Mouse (Mus musculus) A20 (cell line): ENCODE measurements around the gene Far2.
A peak's percentile ranks its signal among the peaks of the same experiment; 100 is the strongest.
"Not testable (repeated sequence)": the region's sequence is repeated elsewhere in the genome, so short reads cannot be mapped to it uniquely, and the experiment has no call there.

Source experiments
- DNase-seq: peaks from one replicate; pipeline ENCODE4 v3.0.0-alpha.2; 2011; ENCODE audit warnings: low read depth, low spot score

Far2 gene

DNA sequence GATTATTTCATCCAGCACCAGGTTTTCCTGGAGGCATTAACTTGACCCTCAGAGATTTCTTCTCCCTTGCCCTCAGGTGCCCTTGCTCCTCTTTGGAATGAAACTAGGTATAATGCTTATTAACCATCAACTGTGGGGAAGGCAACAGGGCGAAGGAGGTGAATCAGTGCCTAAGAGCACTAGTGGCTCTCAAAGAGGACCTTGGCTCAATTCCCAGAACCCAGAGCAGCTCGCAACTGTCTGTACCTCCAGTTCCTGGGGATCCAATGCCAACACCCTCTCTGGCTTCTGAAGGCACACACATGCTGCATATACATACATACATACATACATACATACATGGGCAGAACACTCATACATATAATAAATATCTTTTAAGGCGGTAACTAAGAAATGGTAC, 69.8 kb downstream of the Far2 start:
- no peak for DNase-seq

DNA sequence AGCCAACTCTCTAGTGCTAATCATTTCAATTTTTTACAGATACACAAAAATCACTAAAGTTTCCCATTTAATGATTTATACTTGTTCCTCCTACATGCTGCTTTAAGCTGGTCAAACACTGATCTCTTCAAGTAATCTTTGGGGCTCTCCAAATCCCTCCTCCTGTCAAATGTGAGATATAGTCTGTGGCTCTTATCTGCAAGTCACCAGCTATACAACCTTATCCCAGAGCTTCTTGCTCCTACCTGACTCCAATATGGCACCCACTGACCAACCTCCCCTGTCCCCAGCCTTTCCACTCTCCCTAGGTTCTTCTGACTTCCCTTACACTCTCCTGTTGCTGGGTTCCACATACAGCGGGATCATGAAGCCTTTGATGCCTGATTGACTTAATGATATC, 70.6 kb downstream of the Far2 start:
- no peak for DNase-seq

DNA sequence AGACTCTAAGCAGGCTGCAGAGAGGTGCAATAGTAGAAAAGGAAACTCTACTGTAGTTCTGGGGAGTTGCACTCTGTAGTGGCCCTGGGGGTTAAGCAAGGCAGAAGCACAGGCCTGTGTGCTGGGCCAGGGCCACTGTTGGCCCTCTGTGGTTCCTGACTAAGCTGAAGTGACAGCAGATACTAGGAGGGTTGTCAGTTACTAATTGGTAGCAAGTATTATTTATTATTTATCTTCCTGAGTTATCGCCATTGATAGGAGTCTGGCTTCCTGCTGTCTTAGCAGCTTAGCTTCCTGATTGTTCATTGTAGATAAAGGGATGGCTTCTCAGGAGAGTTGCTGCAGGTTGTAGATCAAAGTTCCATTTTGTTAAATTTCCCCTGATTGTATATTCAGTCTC, 73.6 kb downstream of the Far2 start:
- no peak for DNase-seq

DNA sequence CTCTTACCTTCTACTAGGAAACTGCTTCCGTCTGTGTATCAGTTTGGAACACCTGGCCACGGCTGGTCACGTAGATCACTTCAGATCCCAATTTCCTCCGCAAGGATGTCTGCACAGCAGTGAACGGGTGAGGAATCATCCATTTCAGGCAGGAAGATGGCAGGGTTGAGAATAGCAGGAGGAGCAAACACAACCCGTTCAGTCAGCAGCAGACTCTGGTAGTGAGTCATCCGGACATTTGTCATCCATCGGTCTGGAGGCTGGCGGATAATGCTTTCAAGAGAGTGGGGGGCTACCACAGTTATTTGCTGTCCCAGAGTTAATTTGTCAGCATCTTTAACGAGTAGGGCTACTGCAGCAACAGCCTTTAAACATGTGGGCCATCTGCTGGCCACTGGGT, 79.8 kb downstream of the Far2 start:
- DNase-seq = not testable (repeated sequence)

DNA sequence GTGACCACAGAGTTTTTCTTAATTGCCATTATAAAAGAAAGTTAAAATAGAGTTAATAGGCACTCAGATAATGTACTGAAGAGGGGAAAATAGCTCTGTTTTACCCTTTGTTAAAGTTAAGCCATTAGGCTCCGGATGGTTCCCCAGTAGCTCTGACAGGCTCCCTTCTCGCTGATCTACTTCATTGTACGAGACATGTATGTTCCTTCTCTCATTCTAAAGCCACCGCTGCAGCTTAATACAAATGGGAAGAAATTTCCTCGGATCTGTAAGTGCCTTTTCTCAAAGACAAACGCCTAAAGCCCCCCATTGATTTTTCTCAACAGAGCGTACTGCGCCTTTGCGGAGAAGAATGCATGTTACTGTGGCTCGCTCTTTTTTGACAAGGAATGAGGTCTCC, 85.3 kb downstream of the Far2 start:
- no peak for DNase-seq

DNA sequence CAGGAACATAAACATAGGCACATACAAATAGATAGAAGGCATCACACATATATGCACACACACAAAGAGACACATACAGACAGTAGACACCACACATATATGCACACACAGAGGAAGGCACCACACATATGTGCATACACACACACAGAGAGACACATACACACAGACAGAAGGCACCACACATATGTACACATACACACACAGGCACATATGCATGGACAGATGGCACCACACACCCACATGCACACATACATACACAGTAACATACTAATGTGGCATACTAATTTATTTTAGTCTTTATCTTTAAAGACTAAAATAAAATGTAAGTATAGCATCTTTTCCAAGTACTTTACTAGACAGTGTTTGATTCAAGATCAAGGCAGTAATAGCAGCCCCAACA, 86.5 kb downstream of the Far2 start:
- DNase-seq = no peak

DNA sequence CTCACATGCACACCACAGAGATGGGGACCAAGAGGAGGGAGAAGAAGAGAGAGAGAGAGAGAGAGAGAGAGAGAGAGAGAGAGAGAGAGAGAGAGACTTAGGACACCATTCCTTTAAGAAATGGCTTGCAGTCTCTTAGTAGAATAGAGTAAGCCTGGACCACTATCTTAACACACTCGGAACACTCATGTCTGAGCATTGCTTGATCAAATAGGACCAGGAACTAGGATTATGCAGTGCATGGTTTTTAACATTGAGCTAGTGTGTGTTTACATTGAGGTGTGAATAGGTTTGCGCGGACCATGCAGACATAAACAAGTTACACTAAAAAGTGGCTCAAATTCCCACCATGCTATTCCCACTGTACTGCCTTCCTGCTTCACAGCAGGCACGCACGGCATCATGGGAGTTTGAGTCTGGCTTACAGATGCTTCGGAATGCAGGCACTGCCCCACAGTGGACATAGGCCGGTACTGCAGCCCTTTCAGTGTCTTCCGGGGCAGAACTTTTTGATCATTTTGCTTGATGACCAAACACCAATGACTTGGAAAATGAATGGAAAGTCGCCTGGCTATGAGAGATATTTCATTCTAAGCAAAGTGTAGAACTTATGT, 88.8 kb downstream of the Far2 start:
- peak; percentile 71 for DNase-seq

DNA sequence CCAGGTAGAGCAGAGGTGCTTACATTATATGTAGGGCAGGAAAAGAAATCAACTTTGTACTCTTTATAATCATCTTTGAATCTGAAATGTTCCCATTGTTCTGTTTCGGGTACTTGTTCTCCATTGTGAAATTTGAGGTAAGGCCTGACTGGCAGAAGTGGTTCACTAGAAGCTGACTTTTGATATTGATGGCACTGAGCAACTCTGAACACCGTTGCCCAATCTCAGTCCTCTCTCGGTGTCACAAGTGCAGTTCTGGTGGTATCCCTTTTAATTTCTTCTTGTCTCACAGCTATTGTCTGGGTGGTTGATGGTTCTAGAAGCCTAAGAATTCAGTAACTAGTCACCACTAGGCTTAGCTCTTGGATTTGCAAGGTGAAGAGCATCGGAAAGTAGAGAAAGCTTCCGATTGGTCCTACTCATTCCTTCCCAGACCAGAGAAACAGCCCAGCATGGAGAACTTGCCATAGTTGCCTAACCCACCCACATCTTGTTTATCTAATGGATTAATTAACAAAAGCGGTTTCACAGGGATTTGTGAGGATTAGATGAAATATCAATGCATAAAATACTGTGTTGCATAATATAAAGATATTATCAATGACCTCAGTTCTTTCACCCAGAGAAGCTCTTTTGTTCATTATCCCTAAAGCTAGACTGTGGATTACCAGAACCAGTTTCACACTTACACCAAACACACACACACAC, 92.4 kb downstream of the Far2 start:
- no peak for DNase-seq

DNA sequence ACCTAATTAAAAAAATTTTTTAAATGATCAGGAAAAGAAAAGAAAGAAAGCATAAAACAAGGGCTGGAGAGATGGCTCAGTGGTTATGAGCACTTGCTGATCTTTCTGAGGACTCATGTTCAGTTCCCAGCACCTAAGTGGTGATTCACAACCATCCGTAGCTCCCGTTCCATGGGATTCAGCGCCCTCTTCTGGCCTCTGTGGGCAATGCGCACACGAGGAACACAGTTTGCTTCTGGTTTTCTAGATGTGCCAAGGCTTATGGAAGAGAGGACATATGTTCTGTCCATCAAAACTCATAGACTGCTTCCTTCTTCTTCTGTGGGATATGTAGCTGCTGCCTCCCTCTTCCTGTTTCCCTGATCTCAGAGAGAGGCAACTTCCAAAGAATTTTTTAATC, 94.8 kb downstream of the Far2 start:
- DNase-seq = no peak

DNA sequence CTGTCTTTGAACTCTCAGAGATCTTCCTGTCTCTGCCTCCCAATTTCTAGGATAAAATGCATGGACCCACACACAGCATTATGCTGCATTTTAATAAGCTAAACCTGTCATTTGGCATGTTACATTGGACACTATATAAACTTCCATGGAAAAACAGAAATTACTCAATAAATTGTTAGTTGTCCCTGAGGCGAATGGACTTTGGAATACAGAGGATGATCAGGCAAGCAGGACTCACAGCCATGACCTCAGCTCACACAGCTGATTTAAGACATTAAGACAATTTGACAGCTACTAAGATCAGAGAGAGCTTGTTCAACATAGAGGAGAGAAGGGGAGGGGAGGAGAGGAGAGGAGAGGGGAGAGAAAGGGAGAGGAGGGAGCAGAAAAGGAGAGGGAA, 95.4 kb downstream of the Far2 start:
- no peak for DNase-seq

DNA sequence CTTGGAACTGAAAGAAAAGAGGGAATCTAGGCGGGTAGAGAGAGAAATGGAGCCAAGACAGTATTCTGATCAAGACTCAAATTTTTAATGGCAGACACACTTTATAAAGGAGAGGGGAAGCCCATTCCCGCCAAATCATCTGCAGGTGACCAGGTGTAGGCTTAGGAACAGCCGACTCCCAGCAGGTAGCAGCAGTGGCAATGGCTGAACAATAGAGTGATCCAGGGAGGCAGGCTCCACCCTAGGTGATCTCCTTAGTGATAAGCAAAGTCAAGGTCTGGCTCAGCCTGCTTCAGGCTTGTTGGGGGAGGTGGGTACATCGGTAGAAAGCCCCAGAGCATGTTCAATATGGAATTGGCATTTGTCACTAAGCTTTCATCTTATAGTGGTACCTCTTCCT, 105.2 kb downstream of the Far2 start:
- not testable (repeated sequence) for DNase-seq

DNA sequence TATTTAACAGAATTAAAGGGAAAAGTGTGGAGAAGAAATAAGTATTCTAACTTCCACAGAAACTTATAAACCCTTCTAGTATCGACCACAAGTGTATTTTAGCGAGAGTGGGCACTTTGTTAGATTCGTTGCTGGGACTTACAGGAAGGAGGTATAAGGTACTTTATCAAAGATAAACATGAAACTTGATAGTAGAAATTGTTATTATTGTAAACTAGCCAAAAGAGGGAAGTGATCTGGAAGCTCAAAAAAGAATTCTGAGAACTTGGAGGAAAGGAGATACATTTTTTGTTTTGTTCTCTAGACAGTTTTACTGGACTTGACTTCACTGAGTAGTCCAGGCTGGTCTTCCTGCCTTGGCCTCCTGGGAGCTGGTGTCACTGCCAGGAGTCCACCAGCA, 125.8 kb downstream of the Far2 start:
- DNase-seq = no peak

DNA sequence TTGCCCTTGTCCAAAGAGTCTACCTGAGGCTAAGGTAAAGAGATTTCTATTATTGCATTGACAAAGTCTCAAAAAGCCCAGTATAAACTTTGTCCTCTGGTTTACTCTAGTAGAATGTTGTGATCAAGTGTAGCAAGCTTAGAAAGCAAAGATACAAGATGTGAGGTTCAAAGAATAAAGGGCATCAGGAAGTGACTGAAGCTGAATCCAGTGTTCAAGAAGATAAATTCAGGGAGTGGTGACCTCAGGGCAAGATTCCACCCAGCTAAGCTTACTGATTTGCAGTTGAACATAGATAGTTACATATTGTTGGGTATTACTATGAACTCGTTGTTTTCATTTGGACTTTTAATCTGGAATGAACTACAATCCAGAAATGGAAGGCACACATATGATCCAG, 138.6 kb downstream of the Far2 start:
- no peak for DNase-seq

DNA sequence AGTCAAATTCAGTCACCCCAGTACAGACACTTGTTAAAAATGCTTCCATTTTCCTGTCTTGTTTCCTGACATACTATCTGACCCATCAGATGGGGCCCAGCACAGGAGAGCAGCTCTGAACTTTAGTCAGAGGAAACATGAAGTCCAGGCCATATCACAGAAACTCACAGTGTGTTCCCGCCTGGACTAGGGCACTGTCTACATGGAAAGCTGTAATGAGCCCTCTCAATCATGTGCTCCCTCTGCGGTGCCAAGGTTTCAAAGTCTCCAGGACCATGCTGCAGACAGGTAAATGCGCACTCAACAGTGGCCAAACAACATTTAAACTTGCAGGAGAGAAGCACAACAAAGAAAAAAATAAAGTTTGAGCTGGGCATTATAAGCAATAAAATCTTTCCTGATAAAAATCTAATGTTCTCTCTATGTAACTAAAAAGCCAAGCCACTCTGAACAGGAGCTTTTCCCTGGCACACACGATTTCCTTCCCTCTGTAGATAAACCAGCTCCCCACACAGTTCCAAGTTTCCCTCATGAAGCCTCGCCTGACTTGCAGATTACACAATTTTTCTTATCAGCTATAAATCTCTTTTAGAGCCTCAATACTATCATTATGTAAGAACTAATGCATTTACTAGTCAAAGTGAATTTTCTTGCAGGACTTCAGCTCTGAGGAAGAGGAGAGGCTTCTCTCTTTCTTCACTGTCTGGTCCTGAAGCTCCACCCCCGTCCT, 147.1 kb downstream of the Far2 start:
- no peak for DNase-seq

DNA sequence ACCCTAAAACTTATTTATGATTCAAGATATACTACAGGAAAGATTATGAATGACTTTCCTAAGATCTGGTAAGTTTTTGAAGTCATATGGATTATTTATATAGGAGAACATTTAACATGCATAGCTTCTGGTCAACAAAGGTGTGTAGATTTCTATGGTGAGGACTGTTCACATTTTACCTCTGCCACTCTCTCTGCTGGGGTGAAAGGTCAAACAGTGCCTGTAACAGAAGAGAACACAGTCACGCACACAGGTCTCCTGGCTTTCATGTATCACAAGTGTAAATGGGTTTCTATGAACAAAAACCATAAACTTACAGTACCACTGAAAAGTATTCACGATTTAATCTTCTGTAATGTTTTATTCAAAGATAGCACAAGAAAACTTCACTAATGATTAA, 152.1 kb downstream of the Far2 start:
- no peak for DNase-seq

DNA sequence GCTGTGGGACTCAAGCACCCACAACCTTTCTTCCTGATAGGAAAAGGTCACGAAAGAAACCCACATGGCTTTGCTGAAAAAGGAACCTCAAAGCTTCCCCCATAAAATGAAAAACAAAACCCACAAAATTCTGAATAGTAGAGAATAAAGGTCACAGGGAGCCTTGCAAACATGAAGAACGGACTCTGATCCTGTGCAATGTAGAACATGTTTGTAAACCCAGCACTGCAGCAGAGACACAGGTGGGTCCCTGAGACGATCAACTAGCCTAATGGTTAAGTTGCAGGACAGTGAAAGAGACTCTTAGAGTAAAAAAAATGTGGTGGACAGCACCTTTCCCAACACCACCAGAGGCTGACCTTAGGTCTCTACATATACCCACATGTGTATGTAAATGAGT, 152.7 kb downstream of the Far2 start:
- no peak for DNase-seq

DNA sequence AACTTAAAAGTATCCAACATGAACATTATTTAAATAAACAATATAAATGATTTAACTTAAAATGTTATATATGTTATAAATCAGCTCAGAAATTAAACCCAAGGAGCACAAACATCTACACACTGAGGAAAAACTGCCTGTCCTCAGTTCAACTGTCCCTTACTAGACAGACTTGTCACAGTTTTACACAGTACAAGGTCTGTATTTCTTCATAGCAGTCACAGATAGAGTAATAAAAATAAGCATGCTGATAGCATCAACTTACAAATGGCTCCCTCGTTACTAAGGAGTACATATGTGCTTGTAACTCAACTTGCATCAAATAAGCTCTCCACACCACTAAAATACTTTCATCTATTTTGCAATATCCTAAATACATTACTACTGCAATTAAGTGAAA, 158.1 kb downstream of the Far2 start:
- DNase-seq = no peak

DNA sequence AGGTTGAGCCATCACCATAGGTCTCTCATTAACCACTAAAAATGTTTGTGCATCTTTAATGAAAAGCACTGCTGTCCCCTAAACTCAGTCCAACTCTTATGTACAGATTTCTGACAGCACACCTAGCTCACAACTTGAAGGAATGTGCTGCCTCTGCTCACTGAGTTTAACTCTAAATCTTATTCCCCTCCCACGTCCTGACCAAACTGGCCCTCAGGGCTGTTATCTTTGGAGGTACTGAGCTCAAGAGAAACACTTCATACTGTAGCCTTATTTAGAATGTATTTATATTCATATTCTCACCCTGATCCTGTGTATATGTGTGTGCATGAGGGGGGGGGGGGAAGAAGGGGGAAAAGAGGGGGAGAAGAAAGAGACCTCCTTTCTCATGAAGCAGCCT, 160.5 kb downstream of the Far2 start:
- DNase-seq = no peak

DNA sequence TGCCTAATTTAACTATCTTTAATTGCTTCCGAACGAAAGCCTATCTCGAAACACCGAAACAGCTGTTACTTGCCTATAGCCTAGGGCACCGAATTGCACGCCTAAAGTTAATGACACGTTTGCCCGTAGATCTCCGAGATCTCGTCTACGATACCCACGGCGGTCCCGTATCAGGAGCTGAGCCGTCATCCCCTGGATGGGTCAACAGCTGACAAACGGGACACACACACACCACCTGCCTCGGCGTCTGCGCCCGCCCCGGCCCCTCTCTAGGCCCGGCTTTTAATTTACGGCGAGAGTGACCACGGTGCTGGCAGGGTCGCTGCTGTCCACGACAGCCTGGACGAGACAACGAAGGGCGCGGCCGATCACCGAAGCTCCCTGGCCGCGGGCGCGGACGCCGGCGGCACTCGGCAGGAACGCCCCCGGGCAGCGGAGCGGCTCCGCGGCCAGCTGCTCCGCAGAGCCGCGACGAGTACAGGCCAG, 164.4 kb downstream of the Far2 start:
- no peak for DNase-seq

DNA sequence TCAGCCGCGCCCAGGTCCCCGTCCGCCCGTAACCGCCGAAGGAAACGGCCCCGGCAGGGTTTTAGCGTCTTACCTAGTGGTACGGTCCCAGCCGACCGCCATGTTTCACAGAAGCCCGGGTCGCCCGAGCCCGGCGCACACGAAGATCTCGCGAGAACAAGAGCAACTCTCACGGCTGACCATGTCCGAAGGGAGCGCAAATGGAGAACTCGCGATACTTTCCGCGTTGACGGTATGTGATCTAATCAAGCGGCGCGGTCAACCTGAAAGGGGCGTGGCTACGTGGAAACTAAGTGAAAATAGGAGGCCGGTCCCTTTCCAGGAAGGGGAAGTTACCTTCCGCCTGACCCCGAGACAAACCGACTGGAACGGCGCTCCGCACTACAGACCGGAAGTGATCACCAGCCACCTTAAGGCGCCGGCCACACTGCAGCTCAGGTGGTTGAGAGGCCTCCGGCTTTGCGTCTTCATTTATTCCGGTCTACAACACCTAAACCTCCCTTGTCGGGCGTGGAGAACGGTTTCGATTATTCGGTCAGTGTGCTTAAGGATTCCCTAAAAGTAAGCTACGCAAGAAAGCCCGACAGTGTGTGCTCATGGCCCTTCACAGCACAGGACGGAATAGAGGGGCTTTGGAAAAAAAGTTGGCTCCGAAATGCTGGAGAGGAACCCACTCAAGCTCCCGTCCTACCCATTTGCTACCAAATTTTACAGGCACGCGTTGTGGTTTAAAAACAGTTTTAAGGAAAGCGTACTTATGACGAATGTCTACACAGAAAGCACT, 165.0 kb downstream of the Far2 start, which contains the start of gene Ergic2:
Ergic2 (minus strand) TSS at position 478 of the 784 bp plus-strand sequence.
- peak; percentile 100 for DNase-seq

DNA sequence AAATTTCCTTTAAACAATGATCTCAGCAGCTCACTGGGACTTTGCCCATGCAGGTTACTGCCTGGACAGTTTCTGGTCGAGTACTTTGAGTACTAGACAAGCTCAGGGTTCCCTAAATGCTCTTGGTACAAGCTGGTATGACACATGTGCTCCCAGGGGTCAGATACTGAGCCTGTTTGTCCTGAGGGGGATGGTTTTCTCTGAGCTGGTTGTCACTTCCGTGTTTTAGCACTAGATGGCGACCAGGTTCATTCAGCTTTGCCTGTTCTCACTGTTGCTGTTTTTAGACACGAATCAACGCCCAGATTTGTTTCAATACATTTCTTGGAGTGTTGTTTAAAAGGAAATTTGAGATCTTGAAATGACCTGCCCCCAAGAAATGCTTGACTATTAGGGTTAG, 167.7 kb downstream of the Far2 start:
- peak; percentile 81 for DNase-seq

DNA sequence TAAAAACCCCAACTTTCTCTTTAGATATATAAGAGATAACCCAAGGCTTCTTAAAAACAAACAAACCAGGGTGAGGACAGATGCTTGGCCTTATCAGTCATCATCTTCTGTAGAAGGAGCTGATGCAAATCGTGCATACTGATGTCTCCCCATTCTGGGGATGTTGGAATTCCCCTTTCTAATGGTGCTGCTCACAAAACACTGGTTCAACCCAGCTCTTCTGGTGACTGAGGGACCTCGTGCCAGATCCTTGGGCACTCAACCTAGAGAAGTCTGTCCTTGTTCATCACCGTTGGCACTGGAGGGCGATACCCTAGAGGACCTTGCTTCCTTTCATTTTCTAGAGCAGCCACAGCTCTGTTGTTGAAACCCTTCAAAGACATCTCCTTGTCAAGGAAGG, 169.7 kb downstream of the Far2 start:
- peak; percentile 75 for DNase-seq
